Mouse (Mus musculus): Measurements from ENCODE around the gene Gale. TPM values are rescaled to one million over a fixed set of nuclear protein-coding genes. Genes with fewer than 3 reads are reported as not detected.
A peak's percentile ranks its signal among the peaks of the same experiment; 100 is the strongest.

Gene Gale
- total and polyA plus RNA-seq, 2 experiments from 2014 or later, result 10.4 to 18.2 TPM

DNA sequence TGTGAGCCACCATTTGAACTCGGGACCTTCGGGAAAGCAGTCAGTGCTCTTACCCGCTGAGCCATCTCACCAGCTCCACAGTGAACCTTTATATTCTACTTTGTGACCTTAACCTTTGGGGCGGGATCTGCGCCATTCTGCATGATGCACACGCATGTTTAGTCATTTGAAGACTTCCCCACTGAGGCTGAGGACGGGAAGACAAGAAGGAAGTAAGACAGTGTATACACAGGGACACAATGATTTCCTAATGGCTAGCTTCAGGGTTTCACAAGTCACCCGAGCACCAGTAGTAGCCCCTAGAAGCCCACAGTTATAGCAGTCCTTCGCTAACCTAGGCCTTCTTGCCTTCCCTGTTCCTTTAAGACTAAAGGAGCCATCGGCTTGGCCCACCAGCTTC, 17.8 kb upstream of the Gale start:
- Histone ChIP-seq H3K27me3 (ENCODE audit: control insufficient read depth, insufficient read depth, low read length) (no peaks in the 10 kb centered on the region), H3K4me3 (ENCODE audit: low read depth, low read length) (peak overlapping the region; percentile 76), H3K27ac (ENCODE audit: low read depth) (peak overlapping the region; percentile 81), H3K4me1 (ENCODE audit: control insufficient read depth, insufficient read depth) (peaks cover 14% of the 10 kb centered on the region), H3K9me3 (replicated peaks; ENCODE audit: control insufficient read depth, low read length) (no peaks in the 10 kb centered on the region), H3K9ac (replicated peaks; ENCODE audit: low read depth, low read length) (peak overlapping the region; percentile 76; the same call in 1 of the 2 replicates), H3K4me2 (ENCODE audit: low read depth, low read length) (peak overlapping the region; percentile 85), H3K36me3 (replicated peaks; ENCODE audit: control insufficient read depth, insufficient read depth, low read length) (no peaks in the 10 kb centered on the region; the same call in 1 of the 2 replicates)
- 79% methylated on average over 10 of the region's 10 CpGs for WGBS
- TF ChIP-seq EP300 (IDR thresholded peaks at IDR 0.05; ENCODE audit: low read depth) (no peak), CTCF (IDR thresholded peaks at IDR 0.05; ENCODE audit: low read depth) (no peak)
- DNase-seq (ENCODE audit: low spot score), result no peak
- ATAC-seq (ENCODE audit: insufficient read depth, low read depth), result peak; percentile 2; the same call in 1 of the 2 replicates

DNA sequence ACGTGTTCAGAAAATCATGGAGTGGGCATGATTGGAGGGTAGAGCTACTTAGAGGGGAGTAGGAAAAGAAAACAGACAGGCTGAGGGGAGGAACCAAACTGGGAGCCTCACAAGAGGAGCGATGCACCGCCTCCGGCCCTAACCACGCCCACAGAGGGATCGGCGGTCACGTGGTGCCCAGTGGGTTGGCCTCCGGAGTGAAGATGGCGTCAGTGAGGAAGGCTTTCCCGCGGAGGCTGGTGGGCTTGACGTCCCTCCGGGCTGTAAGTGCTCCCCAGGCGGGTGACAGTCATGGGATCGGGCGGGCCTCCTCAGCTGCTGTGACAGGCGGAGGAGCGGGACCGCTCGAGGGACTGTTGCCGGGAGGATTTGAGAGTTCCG, 17.3 kb upstream of the Gale start, which contains the start of gene Hmgcl:
TSS of gene Hmgcl (plus strand) at position 171 of the 381 bp plus-strand sequence.
- H3K9ac ChIP-seq (replicated peaks; ENCODE audit: low read depth, low read length), result peak within 1 kb of the TSS; percentile 76
- ATAC-seq (ENCODE audit: insufficient read depth, low read depth) (peak; percentile 92), DNase-seq (ENCODE audit: low spot score) (peak; percentile 95)
- H3K4me2 ChIP-seq (ENCODE audit: low read depth, low read length), result peak within 1 kb of the TSS; percentile 85
- H3K4me1 ChIP-seq (ENCODE audit: control insufficient read depth, insufficient read depth), result peaks cover 14% of the 10 kb centered on the region
- H3K9me3 ChIP-seq (replicated peaks; ENCODE audit: control insufficient read depth, low read length), result no peaks in the 10 kb centered on the region
- 0% methylated on average over 22 of the region's 23 CpGs for WGBS
- no peaks in the 10 kb centered on the region for H3K27me3 ChIP-seq (ENCODE audit: control insufficient read depth, insufficient read depth, low read length)
- TF ChIP-seq EP300 (IDR thresholded peaks at IDR 0.05; ENCODE audit: low read depth) (0 out of 2 replicates have a peak, but pooled peaks have one; percentile 21), CTCF (IDR thresholded peaks at IDR 0.05; ENCODE audit: low read depth) (no peak)
- H3K36me3 ChIP-seq (replicated peaks; ENCODE audit: control insufficient read depth, insufficient read depth, low read length), result peaks cover 5% of the 10 kb centered on the region; the same call in 1 of the 2 replicates
- H3K4me3 ChIP-seq (ENCODE audit: low read depth, low read length), result peak within 1 kb of the TSS; percentile 76
- H3K27ac ChIP-seq (ENCODE audit: low read depth), result peak within 1 kb of the TSS; percentile 81

DNA sequence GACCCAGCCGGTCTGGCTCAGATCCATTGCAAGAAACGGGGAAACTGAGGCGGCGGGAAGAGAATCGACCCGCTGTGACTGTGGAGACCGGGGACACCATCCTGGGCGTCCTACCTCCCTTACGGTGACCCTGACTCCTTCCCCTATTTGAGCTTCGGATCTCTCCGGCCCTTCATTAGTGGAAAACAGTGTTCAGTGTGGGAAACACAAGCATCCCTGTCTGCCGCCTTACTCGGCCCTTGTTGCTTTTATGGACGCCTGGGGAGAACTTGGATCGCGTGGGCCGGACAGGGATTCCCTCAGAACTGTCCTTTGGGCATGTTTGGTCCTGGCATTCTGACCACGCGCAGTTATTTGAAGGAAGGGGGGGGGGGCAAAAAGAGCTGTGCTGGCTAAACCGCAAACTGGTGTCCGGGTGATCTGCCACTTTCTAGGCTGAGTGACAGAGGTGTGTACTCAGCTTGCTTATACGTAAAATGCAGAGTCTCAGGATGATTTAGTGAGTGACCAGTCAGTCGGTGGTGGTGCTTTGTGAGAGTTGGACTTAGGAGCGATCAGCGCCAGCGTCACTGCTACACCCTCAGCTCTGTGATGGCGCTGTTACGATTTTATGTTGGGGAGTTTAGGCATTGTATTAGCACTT, 16.7 kb upstream of the Gale start:
- Histone ChIP-seq H3K27me3 (ENCODE audit: control insufficient read depth, insufficient read depth, low read length) (no peaks in the 10 kb centered on the region), H3K9ac (replicated peaks; ENCODE audit: low read depth, low read length) (peak overlapping the region; percentile 76), H3K27ac (ENCODE audit: low read depth) (peak overlapping the region; percentile 81), H3K4me1 (ENCODE audit: control insufficient read depth, insufficient read depth) (peaks cover 14% of the 10 kb centered on the region), H3K4me3 (ENCODE audit: low read depth, low read length) (peak overlapping the region; percentile 76), H3K4me2 (ENCODE audit: low read depth, low read length) (peak overlapping the region; percentile 85), H3K9me3 (replicated peaks; ENCODE audit: control insufficient read depth, low read length) (no peaks in the 10 kb centered on the region), H3K36me3 (replicated peaks; ENCODE audit: control insufficient read depth, insufficient read depth, low read length) (peaks cover 10% of the 10 kb centered on the region; the same call in 1 of the 2 replicates)
- DNase-seq (ENCODE audit: low spot score) (no peak), ATAC-seq (ENCODE audit: insufficient read depth, low read depth) (peak; percentile 13; the same call in 1 of the 2 replicates)
- WGBS, result under 1% methylated on average over 28 of the region's 28 CpGs
- TF ChIP-seq EP300 (IDR thresholded peaks at IDR 0.05; ENCODE audit: low read depth) (no peak), CTCF (IDR thresholded peaks at IDR 0.05; ENCODE audit: low read depth) (no peak)

DNA sequence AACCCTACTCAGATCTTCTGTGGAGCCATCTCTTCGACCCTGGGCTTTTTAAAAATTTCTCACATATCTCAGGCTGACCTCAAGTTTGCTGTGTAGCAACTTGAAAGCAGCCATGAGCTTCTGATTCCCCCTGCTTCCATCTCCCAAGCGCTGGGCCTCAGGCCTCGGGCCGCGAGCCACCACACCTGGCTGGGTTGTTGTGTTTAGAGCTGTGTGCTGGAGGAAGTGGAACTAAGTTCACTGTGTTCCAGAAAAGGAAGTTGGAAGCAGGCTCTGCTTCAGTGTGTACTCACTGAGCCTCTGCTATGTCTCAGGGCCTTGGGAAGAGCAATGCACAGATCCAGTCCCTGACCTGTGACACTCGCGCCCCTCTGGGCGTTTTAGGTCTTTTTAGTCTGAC, 15.4 kb upstream of the Gale start:
- no peak for TF ChIP-seq EP300 (IDR thresholded peaks at IDR 0.05; ENCODE audit: low read depth)
- no peak for TF ChIP-seq CTCF (IDR thresholded peaks at IDR 0.05; ENCODE audit: low read depth)
- no peaks in the 10 kb centered on the region for H3K27me3 ChIP-seq (ENCODE audit: control insufficient read depth, insufficient read depth, low read length)
- no peak overlapping the region for H3K4me3 ChIP-seq (ENCODE audit: low read depth, low read length)
- H3K4me2 ChIP-seq (ENCODE audit: low read depth, low read length), result no peak overlapping the region
- peaks cover 20% of the 10 kb centered on the region for H3K36me3 ChIP-seq (replicated peaks; ENCODE audit: control insufficient read depth, insufficient read depth, low read length)
- ATAC-seq (ENCODE audit: insufficient read depth, low read depth), result no peak
- peaks cover 14% of the 10 kb centered on the region for H3K4me1 ChIP-seq (ENCODE audit: control insufficient read depth, insufficient read depth)
- no peak overlapping the region for H3K9ac ChIP-seq (replicated peaks; ENCODE audit: low read depth, low read length)
- H3K27ac ChIP-seq (ENCODE audit: low read depth), result no peak overlapping the region
- H3K9me3 ChIP-seq (replicated peaks; ENCODE audit: control insufficient read depth, low read length), result no peaks in the 10 kb centered on the region
- WGBS, result 90% methylated on average over 8 of the region's 8 CpGs
- DNase-seq (ENCODE audit: low spot score), result no peak

DNA sequence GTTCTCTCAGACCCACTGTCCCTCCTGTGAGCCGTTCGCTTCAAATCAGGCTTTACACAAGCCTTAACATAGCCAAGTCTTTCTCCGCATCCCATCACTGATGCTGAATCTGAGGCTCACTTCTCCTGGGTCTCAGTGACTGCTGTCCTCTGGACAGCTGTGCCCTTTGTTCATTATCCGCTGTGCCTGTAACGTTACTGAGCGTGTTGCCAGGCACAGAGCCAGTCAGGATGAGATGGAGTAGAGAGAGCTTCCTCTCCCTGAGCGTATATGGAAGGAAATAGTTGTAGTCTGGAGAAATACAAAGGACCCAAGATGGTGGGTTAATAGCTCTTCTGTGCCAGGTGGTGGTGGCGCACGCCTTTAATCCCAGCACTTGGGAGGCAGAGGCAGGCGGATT, 14.1 kb upstream of the Gale start:
- DNase-seq (ENCODE audit: low spot score) (no peak), ATAC-seq (ENCODE audit: insufficient read depth, low read depth) (no peak)
- H3K9me3 ChIP-seq (replicated peaks; ENCODE audit: control insufficient read depth, low read length), result no peaks in the 10 kb centered on the region
- no peak overlapping the region for H3K4me2 ChIP-seq (ENCODE audit: low read depth, low read length)
- H3K9ac ChIP-seq (replicated peaks; ENCODE audit: low read depth, low read length), result no peak overlapping the region
- WGBS, result 65% methylated on average over 10 of the region's 10 CpGs
- no peak overlapping the region for H3K4me3 ChIP-seq (ENCODE audit: low read depth, low read length)
- H3K4me1 ChIP-seq (ENCODE audit: control insufficient read depth, insufficient read depth), result peaks cover 9% of the 10 kb centered on the region; the same call in 1 of the 2 replicates
- peak overlapping the region; percentile 50; the same call in 1 of the 2 replicates for H3K27ac ChIP-seq (ENCODE audit: low read depth)
- no peak for TF ChIP-seq EP300 (IDR thresholded peaks at IDR 0.05; ENCODE audit: low read depth)
- no peak for TF ChIP-seq CTCF (IDR thresholded peaks at IDR 0.05; ENCODE audit: low read depth)
- H3K36me3 ChIP-seq (replicated peaks; ENCODE audit: control insufficient read depth, insufficient read depth, low read length), result peaks cover 27% of the 10 kb centered on the region
- no peaks in the 10 kb centered on the region for H3K27me3 ChIP-seq (ENCODE audit: control insufficient read depth, insufficient read depth, low read length)
